Mouse (Mus musculus) heart, embryonic 16.5 days (tissue): Measurements from ENCODE around the gene Cdyl2. TPM values are rescaled to one million over a fixed set of nuclear protein-coding genes. Genes with fewer than 3 reads are reported as not detected.

Experiments used
- polyA plus RNA-seq: library from polyadenylated mRNA; unstranded; fragments of >200 nt; fragmentation: Nextera tagmentation; extraction: Ambion mirVana; gene quantifications from 2 replicates; pipeline ENCODE4 v1.2.1, GENCODE M21; 2015

Cdyl2 gene
- polyA plus RNA-seq, 1 experiment from 2014 or later, result 4.8 TPM

Other genes starting within 250 kb of the Cdyl2 start
- 4.3 and 10.3 TPM in 2 replicates for gene Dynlrb2, start 228.0 kb downstream of the Cdyl2 start, polyA plus RNA-seq
- gene Cmc2, start 188.5 kb upstream of the Cdyl2 start, polyA plus RNA-seq, result 126 and 133 TPM in 2 replicates
- 27.3 and 28.8 TPM in 2 replicates for gene Cenpn, start 188.7 kb upstream of the Cdyl2 start, polyA plus RNA-seq
- gene Atmin, start 210.4 kb upstream of the Cdyl2 start, polyA plus RNA-seq, result 10.2 and 10.7 TPM in 2 replicates
- 0.70 and 1.6 TPM in 2 replicates for gene 1700030J22Rik, start 246.0 kb upstream of the Cdyl2 start, polyA plus RNA-seq